Mouse (Mus musculus): ENCODE data around the gene Stip1. TPM values are rescaled to one million over a fixed set of nuclear protein-coding genes. Genes with fewer than 3 reads are reported as not detected.

Stip1 gene
- polyA plus RNA-seq, 1 experiment from 2014 or later, result 245 TPM

DNA sequence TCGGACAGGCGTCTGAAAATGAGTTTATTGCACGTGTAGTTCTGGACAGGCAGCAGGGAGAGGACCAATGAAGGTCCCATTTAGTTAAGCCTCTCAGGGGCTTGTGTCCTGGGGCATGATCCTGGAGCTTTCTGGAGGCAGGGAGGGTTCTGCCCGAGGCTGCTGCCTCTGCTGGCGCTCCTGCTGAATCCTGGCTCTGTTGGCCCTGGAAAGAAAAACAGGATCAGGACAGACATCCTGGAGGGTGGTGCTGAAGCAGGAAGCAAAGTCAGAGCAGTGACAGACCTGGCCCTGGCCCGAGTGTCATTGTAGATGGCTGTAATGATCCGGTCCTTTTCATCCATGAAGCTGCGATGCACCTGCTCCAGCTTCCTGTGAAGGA lies 51.9 kb downstream of the Stip1 start:
- WGBS, result 5% methylated on average over 8 of the region's 8 CpGs
- H3K9me3 ChIP-seq, result no peaks in the 10 kb centered on the region

DNA sequence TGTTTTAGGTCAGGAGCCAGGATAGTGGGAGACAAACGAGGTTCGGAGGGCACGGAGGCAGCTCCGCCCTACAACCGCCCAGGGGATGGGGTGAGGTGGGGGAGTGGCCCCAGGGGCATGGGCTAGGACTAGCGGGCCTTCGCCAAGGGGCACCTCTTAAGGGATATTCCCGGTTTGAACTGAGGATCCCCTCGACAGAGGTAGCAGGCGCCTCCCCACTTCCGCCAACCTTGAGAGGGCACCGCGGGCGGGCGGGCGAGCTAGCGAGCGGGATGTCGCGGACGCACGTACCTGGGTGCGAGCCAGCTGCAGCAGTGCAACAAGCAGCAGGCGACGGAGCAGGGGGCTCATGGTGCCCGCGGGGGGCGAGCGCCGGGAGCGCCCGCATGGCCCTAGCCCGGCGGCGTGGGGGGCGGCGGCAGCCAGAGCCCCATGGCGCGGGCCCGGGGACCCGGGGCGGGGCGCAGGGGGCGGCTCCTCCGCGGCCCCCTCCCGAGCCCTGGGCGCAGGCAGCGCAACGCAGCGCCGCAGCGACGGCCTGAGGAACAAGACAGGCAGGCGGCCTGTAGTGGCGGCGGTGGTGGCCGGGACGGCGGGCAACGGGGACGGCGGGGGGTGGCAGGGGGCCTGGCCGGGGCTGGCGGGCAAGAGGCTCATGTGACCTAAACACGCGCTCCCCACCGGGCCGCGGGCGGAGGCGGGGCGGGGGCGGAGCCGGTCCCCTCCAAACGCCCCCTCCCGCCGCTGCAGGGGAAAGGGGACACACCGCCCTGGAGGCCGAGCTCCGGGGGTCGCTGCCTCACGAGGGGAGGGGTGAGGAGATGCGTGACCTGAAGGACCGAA lies 52.5 kb downstream of the Stip1 start, which contains the start of gene Vegfb:
TSS of gene Vegfb (minus strand) at position 591 of the 843 bp plus-strand sequence.
- peak; percentile 62 for ATAC-seq (replicated peaks)
- Histone ChIP-seq H3K27me3 (no peaks in the 10 kb centered on the region), H3K27ac (replicated peaks) (peak within 1 kb of the TSS; percentile 66), H3K9me3 (no peaks in the 10 kb centered on the region), H3K4me3 (peak within 1 kb of the TSS; percentile 79), H3K9ac (replicated peaks) (peak within 1 kb of the TSS; percentile 74), H3K4me1 (peaks cover 26% of the 10 kb centered on the region), H3K36me3 (peaks cover 13% of the 10 kb centered on the region), H3K4me2 (replicated peaks) (peak within 1 kb of the TSS; percentile 75)
- under 1% methylated on average over 60 of the region's 85 CpGs for WGBS

More for the DNA sequence above, 51.9 kb downstream of the Stip1 start:
- Histone ChIP-seq H3K27me3 (no peaks in the 10 kb centered on the region), H3K4me3 (peak overlapping the region; percentile 79), H3K27ac (replicated peaks) (peak overlapping the region; percentile 66), H3K4me1 (peaks cover 29% of the 10 kb centered on the region), H3K4me2 (replicated peaks) (peak overlapping the region; percentile 75), H3K9ac (replicated peaks) (peak overlapping the region; percentile 74), H3K36me3 (0 out of 2 replicates have a peak, but pooled peaks cover 9% of the 10 kb centered on the region)
- no peak for ATAC-seq (replicated peaks)

DNA sequence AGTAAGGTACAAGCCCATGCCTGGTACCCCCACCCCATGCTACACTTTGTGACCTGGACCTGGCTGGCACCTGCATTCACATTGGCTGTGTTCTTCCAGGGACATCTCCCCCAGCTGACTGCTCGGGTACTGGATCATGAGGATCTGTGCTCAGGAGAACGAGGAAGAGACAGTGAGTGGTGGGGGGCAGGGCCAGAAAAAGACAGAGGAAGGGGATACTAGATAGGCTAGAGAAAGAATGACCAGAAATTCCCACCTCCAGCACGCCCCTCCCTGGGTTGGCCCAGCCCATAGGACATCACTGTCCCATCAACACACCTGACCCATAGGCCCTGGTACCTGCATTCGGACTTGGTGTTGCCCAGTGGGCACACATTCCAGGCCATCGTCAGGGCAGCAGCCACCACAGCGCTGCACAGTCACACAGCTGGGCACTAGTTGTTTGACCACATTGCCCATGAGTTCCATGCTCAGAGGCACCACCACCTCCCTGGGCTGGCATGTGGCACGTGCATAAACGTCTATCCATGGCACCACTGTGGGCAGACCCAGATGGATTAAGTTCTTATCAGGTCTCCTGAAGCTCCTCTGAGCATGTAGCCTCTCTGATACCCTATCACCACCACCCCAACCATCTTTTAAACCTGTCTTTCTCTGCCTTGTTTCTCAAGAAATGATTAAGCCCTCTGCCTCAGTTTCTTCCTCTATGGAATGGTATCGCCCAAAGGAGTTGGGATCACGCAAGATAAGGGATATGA lies 53.6 kb downstream of the Stip1 start:
- Histone ChIP-seq H3K9ac (replicated peaks) (peak overlapping the region; percentile 74; the same call in 1 of the 2 replicates), H3K27me3 (no peaks in the 10 kb centered on the region), H3K9me3 (no peaks in the 10 kb centered on the region), H3K27ac (replicated peaks) (no peak overlapping the region), H3K4me3 (peak overlapping the region; percentile 79), H3K4me2 (replicated peaks) (peak overlapping the region; percentile 75), H3K36me3 (peaks cover 16% of the 10 kb centered on the region), H3K4me1 (peaks cover 24% of the 10 kb centered on the region)
- no peak for ATAC-seq (replicated peaks)
- WGBS, result 74% methylated on average over 10 of the region's 10 CpGs

DNA sequence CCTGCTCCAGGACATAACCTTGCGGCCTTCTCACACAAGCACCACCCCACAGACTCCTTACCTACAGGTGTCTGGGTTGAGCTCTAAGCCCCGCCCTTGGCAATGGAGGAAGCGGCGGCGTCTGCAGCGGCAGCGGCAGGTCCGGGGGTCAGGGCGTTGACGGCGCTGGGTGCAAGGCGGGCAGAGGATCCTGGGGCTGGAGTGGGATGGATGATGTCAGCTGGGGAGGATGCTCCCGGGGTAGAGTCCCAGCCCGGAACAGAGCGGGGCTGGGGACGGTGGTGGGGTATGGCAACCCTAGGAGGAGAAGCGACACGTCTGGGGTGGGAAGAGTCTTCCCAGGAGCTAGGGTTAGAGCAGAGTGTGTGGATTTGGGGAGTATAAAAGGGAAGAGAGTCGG lies 54.5 kb downstream of the Stip1 start:
- Histone ChIP-seq H3K4me3 (no peak overlapping the region), H3K27ac (replicated peaks) (no peak overlapping the region), H3K9ac (replicated peaks) (no peak overlapping the region), H3K4me2 (replicated peaks) (no peak overlapping the region), H3K27me3 (no peaks in the 10 kb centered on the region), H3K9me3 (no peaks in the 10 kb centered on the region), H3K36me3 (peaks cover 16% of the 10 kb centered on the region), H3K4me1 (peaks cover 30% of the 10 kb centered on the region)
- 91% methylated on average over 19 of the region's 19 CpGs for WGBS
- ATAC-seq (replicated peaks), result no peak

DNA sequence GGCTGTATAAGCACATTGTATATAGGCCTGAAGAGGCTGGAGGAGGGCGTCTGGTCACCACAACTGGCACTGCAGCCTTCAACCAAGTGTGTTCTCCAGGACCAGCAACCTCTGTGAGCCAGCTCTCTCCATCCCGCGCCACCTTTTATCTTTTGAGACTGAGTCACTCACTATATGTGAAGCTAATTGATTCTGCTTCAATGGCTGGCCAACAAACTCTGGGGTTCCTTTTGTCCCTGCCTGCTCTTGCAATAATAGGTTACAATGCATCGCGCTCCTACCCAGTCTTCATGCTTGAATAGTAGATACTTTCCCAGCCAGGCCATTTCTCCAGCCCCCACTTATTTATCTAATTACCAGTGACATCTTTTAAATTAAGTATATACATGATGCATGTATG lies 56.1 kb downstream of the Stip1 start:
- Histone ChIP-seq H3K9me3 (no peaks in the 10 kb centered on the region), H3K4me1 (peaks cover 41% of the 10 kb centered on the region), H3K27ac (replicated peaks) (no peak overlapping the region), H3K36me3 (peaks cover 16% of the 10 kb centered on the region), H3K4me3 (no peak overlapping the region), H3K9ac (replicated peaks) (no peak overlapping the region), H3K4me2 (replicated peaks) (no peak overlapping the region), H3K27me3 (no peaks in the 10 kb centered on the region)
- ATAC-seq (replicated peaks), result no peak
- 12% methylated on average over 5 of the region's 5 CpGs for WGBS

DNA sequence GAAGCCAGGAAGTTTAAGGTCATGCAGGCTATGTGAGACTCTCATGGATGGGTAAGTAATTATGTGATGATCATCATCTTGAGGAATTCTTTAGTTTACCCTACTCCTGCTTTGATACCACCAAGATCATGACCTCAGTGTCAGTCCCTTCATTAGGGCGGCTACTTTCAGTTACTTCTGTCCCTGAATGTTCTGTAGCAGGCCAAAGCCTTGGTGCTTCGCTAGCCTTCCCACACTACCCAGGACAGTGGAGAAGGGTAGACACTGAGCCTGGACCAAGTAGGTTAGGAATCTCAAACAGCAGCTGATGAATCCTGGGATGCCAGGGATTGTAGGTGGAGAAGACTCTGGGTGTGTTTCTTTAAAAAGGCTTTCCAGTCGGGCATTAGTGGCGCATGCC lies 58.3 kb downstream of the Stip1 start:
- Histone ChIP-seq H3K4me3 (0 out of 2 replicates have a peak overlapping the region, but pooled peaks have one; percentile 6), H3K9ac (replicated peaks) (no peak overlapping the region), H3K4me1 (peaks cover 46% of the 10 kb centered on the region), H3K27ac (replicated peaks) (no peak overlapping the region), H3K27me3 (no peaks in the 10 kb centered on the region), H3K4me2 (replicated peaks) (no peak overlapping the region), H3K36me3 (peaks cover 31% of the 10 kb centered on the region), H3K9me3 (no peaks in the 10 kb centered on the region)
- 88% methylated on average over 4 of the region's 4 CpGs for WGBS
- ATAC-seq (replicated peaks), result no peak

DNA sequence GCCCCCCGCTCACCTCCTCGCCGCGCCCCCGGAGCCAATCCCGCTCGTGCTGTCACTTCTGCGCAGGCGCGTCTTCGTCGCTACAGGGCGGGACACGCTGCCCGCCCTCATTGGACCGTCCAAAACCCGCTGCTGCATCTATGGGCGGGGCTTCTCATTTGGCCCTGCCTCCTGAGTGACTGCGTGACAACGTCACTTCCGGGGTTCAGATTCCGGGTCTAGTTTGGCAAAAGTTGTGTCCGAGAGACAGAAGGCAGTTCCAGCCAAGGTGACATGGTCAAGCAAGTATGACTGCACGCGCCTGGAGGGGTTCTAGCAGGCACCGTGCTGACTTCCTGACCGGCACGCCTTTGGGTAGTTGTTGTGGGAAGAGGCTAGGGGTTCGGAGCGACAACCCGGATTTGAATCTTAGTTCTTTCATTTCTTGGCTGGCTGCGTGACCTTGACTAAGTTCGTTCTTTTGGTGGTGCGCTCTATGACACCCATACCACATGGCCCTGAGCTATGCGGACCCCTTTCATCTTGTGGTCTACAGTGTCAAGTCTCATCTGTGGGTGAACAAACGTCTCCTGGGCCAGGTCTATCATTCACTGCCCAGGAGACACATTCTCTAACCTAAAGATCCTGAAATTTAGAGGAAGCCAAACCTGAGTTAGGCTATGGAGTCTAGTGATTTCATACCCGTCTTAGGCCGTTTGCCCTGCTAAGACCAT lies 59.2 kb downstream of the Stip1 start, which contains the start of gene Fkbp2:
TSS of gene Fkbp2 (minus strand) at position 121 of the 713 bp plus-strand sequence.
- H3K27me3 ChIP-seq, result no peaks in the 10 kb centered on the region
- H3K36me3 ChIP-seq, result peaks cover 31% of the 10 kb centered on the region
- peaks cover 49% of the 10 kb centered on the region for H3K4me1 ChIP-seq
- peak within 1 kb of the TSS; percentile 69 for H3K9ac ChIP-seq (replicated peaks)
- H3K4me2 ChIP-seq (replicated peaks), result peak within 1 kb of the TSS; percentile 82
- peak within 1 kb of the TSS; percentile 73 for H3K4me3 ChIP-seq
- peak within 1 kb of the TSS; percentile 96 for H3K27ac ChIP-seq (replicated peaks)
- peak; percentile 90 for ATAC-seq (replicated peaks)
- no peaks in the 10 kb centered on the region for H3K9me3 ChIP-seq
- WGBS, result 1% methylated on average over 38 of the region's 38 CpGs

DNA sequence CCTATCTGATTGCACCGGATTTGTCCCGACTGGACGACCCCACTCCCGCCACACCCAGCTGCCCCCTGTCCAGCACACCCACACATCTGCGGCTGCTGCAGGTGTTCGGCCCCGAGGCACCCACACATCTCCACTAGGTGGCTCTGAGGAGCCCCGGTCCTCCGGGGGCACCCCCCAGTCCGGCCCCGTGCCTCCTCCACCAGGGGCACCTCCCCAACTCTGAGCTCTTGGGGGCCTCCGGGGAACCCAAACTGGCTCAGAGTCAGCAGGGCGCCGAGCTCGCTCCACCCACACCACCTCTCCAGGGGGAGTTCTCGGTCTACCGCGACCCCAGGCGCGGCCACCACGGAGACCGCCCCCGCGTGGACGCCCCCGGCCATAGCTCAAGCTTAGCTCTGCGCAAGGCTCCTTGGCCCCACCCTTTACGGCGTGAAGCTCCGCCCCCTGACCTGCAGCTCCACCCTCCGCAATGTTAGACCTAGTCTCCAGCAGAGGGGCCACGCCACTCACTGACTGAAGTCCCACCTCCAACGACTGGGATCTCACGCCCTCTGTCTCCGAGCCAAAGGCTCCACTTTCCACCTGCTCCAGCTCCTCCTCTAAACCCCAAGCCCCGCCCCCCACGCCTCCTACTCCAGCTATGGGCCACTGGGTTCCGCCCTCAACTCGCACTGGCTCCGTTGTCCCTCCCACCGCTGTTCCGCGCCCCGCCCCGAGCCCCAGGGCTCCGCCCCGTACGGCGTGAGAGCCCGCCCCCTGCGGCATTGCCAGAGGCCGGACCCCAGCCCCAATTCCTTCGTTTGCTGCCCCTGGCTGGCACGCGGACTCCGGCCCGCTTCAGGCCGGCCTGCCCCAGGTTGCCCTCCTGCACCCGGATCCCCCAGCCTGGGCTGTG lies 60.0 kb downstream of the Stip1 start:
- H3K4me2 ChIP-seq (replicated peaks), result peak overlapping the region; percentile 82
- H3K9ac ChIP-seq (replicated peaks), result peak overlapping the region; percentile 69
- peak overlapping the region; percentile 73 for H3K4me3 ChIP-seq
- no peaks in the 10 kb centered on the region for H3K27me3 ChIP-seq
- H3K9me3 ChIP-seq, result no peaks in the 10 kb centered on the region
- WGBS, result under 1% methylated on average over 59 of the region's 59 CpGs
- H3K27ac ChIP-seq (replicated peaks), result peak overlapping the region; percentile 96
- H3K36me3 ChIP-seq, result peaks cover 28% of the 10 kb centered on the region
- ATAC-seq (replicated peaks), result peak; percentile 86
- H3K4me1 ChIP-seq, result peaks cover 49% of the 10 kb centered on the region

DNA sequence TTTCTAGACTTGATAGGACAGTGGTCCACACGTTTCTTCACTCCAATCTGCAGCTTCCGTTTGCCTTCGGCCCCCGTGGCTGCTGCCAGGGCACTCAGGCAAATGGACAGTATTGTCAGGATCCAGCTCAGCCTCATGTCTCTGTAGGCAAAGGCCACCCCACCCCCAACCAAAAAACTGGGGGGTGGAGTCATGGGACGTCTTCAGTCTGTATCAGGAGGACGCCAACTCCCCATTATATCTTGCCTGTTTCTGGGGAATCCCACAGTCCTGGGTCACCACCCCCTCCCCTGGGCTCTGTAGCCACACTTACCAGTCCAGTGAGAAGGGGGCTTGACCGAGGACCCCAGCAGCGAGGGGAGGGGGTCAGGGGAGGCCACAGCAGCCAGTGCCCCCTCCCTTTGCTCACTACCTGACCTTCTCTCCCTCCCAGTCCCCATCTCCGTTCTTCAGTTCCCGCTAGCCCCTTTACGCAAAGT lies 60.7 kb downstream of the Stip1 start:
- peaks cover 26% of the 10 kb centered on the region for H3K36me3 ChIP-seq
- peak overlapping the region; percentile 96 for H3K27ac ChIP-seq (replicated peaks)
- peak overlapping the region; percentile 69 for H3K9ac ChIP-seq (replicated peaks)
- peak overlapping the region; percentile 73 for H3K4me3 ChIP-seq
- no peak for ATAC-seq (replicated peaks)
- H3K27me3 ChIP-seq, result no peaks in the 10 kb centered on the region
- peak overlapping the region; percentile 82 for H3K4me2 ChIP-seq (replicated peaks)
- H3K4me1 ChIP-seq, result peaks cover 50% of the 10 kb centered on the region
- WGBS, result 9% methylated on average over 11 of the region's 11 CpGs
- H3K9me3 ChIP-seq, result no peaks in the 10 kb centered on the region

DNA sequence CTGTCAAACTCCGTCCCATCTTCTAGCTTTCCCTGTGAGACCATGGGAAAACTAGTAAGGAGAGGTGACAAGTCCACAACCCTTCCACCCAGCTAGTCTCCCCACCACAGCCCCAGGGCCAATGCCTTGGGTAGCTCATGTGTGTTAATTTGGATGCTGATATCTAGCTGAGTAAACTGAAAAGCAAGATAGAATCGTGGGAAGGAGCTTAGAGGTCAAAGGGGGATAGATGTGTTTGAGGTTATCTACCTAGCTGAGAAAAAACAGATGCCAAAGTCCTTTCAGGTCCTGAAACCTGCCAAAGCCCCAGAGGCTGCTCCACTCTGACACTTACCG lies 61.2 kb downstream of the Stip1 start:
- ATAC-seq (replicated peaks), result no peak
- Histone ChIP-seq H3K27ac (replicated peaks) (peak overlapping the region; percentile 96), H3K4me2 (replicated peaks) (peak overlapping the region; percentile 82), H3K4me1 (peaks cover 54% of the 10 kb centered on the region), H3K9me3 (no peaks in the 10 kb centered on the region), H3K27me3 (no peaks in the 10 kb centered on the region), H3K4me3 (peak overlapping the region; percentile 73), H3K36me3 (peaks cover 22% of the 10 kb centered on the region), H3K9ac (replicated peaks) (peak overlapping the region; percentile 69; the same call in 1 of the 2 replicates)
- 39% methylated on average over 3 of the region's 3 CpGs for WGBS

All from forebrain, embryonic 15.5 days (tissue).